Mouse (Mus musculus) kidney, embryonic 16.5 days (tissue): ENCODE measurements around the gene 2610528J11Rik. TPM values are rescaled to one million over a fixed set of nuclear protein-coding genes. Genes with fewer than 3 reads are reported as not detected.

ENCODE experiments used
- ATAC-seq: fragments of 200-750 bp; cut with Nextera tagmentation; 2 replicates; pipeline ENCODE4 v1.8.0; 2017; ENCODE audit warnings: moderate TSS enrichment; ENCODE audit not compliant: low FRiP score, low TSS enrichment
- H3K27ac ChIP-seq: fragments of 300-500 bp; sonication (generic); 2 replicates; pipeline ENCODE4 v1.5.1; 2014; ENCODE audit warnings: low read length
- H3K27me3 ChIP-seq: fragments of 300-500 bp; sonication (generic); 2 replicates; pipeline ENCODE4 v1.6.1; 2014; ENCODE audit warnings: low read length, control low read depth, mixed read lengths; ENCODE audit not compliant: insufficient read depth
- H3K36me3 ChIP-seq: fragments of 300-500 bp; sonication (generic); 2 replicates; pipeline ENCODE4 v1.6.1; 2014; ENCODE audit warnings: low read length, control low read depth, mixed read lengths; ENCODE audit not compliant: insufficient read depth
- H3K4me1 ChIP-seq: fragments of 300-500 bp; sonication (generic); 2 replicates; pipeline ENCODE4 v1.6.1; 2014; ENCODE audit warnings: low read length, control low read depth, mixed read lengths; ENCODE audit not compliant: insufficient read depth
- H3K4me2 ChIP-seq: fragments of 300-500 bp; sonication (generic); replicated peaks from 2 replicates; pipeline ENCODE4 v1.6.1; 2014; ENCODE audit warnings: low read depth, low read length
- H3K4me3 ChIP-seq: fragments of 300-500 bp; sonication (generic); 2 replicates; pipeline ENCODE4 v1.5.1; 2014; ENCODE audit warnings: mild to moderate bottlenecking, low read length
- H3K9ac ChIP-seq: fragments of 300-500 bp; sonication (generic); replicated peaks from 2 replicates; pipeline ENCODE4 v1.6.1; 2014; ENCODE audit warnings: low read length
- H3K9me3 ChIP-seq: fragments of 300-500 bp; sonication (generic); 2 replicates; pipeline ENCODE4 v1.6.1; 2016; ENCODE audit warnings: low read length, control low read depth
- WGBS: fragments of 180-500 bp; shearing (Covaris S2); extraction: QIAGEN DNeasy Blood & Tissue Kit; methylation state at CpG from one replicate; pipeline ENCODE4 v1.1.7; 2014; 5-methylcytosine and 5-hydroxymethylcytosine counted together
- polyA plus RNA-seq: library from polyadenylated mRNA; unstranded; fragments of >200 nt; fragmentation: Nextera tagmentation; extraction: Ambion mirVana; gene quantifications from 2 replicates; pipeline ENCODE4 v1.2.1, GENCODE M21; 2015

Gene 2610528J11Rik
- polyA plus RNA-seq, 1 experiment from 2014 or later, result 33.1 TPM

DNA sequence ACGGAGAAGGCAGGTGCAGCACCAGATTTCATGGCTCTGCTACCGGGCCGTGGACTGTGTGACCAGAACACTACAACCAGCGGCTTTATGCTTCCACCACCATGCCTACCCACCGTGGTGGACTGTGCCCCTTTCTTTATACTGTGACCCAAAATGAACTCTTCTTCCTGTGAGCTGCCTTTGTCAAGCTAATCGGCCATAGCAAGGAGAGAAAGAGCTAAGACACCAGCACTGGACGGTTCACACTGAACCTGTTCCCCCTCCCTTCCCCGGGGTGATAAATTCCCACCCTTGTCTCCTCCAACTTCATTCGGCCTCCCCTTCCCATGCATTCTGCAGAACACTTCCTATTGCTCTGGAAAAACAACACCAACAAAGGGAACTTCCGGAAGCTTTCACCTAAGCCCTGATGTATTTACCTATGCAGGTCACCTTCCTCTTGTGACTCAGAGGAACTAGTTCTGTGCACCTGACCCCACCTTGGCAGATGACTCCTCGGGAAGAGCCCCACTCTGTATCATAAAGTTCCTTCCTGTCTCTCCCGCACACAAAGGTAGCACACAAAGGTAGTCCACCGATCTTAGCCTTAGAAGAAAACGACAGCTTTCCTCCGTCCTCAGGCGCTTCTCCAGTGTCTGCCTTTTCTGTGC lies 9.2 kb upstream of the 2610528J11Rik start:
- Histone ChIP-seq H3K4me3 (no peak overlapping the region), H3K27me3 (no peaks in the 10 kb centered on the region), H3K36me3 (no peaks in the 10 kb centered on the region), H3K9me3 (no peaks in the 10 kb centered on the region), H3K4me2 (no peak overlapping the region), H3K4me1 (peaks cover 14% of the 10 kb centered on the region; the same call in 1 of the 2 replicates), H3K9ac (no peak overlapping the region), H3K27ac (no peak overlapping the region)
- 41% methylated on average over 16 of the region's 16 CpGs for WGBS
- no peak; the same call in 1 of the 2 replicates for ATAC-seq

DNA sequence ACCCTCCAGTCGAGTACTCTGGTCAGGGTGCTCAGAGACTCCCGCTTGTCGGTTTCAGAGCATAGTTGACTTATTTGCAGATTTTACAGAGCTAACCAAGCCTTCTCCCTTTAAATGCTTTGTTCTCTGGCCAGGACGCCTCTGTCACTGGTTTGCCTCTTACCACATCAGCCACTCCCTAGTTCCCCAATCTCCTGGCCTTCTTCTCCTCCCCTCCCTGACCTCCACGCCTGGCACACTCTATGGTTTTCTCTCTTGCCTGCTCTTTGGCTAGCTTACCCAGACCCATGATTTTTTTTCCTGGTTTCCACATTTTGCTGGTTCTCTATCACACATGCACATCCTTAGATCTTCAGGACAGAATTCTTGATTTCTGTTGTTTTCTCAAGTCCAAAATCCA lies 8.6 kb upstream of the 2610528J11Rik start:
- Histone ChIP-seq H3K9me3 (no peaks in the 10 kb centered on the region), H3K4me2 (no peak overlapping the region), H3K4me1 (peaks cover 14% of the 10 kb centered on the region; the same call in 1 of the 2 replicates), H3K27ac (no peak overlapping the region), H3K9ac (no peak overlapping the region), H3K27me3 (no peaks in the 10 kb centered on the region), H3K4me3 (no peak overlapping the region), H3K36me3 (no peaks in the 10 kb centered on the region)
- 68% methylated on average over 5 of the region's 5 CpGs for WGBS
- ATAC-seq, result no peak

DNA sequence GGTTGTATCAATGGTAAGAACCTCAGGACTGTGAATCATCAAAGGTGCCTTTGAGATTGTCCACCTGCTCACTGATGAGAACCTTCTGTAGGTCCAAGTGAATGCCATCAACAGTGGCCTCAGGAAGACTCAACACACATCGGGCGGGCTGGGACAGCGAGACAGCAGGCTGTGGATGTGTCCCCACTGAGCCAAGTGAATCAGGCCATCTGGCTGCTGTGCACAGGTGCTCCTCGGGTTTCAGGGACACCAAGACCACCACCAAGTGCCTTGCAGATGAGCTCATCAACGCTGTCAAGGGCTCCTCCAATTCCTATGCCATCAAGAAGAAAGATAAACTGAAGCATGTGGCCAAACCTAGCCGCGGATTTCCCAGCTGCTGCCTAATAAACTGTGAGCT lies 4.6 kb upstream of the 2610528J11Rik start:
- 82% methylated on average over 7 of the region's 7 CpGs for WGBS
- Histone ChIP-seq H3K27ac (no peak overlapping the region), H3K27me3 (no peaks in the 10 kb centered on the region), H3K4me3 (no peak overlapping the region), H3K9ac (no peak overlapping the region), H3K4me1 (peaks cover 15% of the 10 kb centered on the region; the same call in 1 of the 2 replicates), H3K4me2 (no peak overlapping the region), H3K9me3 (no peaks in the 10 kb centered on the region), H3K36me3 (no peaks in the 10 kb centered on the region)
- no peak for ATAC-seq

DNA sequence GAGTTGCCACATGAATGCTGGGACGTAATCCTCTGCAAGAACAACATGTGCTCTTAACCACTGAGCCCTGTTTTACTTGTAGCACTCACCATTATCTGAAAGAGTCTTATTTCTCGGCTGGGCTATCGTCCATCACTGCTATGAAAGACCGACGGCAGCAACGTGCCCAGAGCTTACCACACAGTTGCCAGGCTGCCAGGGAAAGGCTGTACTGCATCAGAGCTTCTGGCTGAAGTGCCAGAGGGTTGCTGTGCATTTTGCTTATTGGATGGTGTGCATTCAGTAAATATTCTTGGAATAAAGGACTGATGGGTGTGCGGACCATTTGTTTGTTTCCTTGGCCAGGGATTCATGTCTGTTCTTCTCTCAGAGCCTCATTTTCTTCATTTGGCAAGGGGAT lies 2.8 kb upstream of the 2610528J11Rik start:
- Histone ChIP-seq H3K27me3 (no peaks in the 10 kb centered on the region), H3K4me3 (no peak overlapping the region), H3K4me1 (peaks cover 10% of the 10 kb centered on the region; the same call in 1 of the 2 replicates), H3K4me2 (no peak overlapping the region), H3K9me3 (no peaks in the 10 kb centered on the region), H3K27ac (no peak overlapping the region), H3K36me3 (no peaks in the 10 kb centered on the region), H3K9ac (no peak overlapping the region)
- ATAC-seq, result no peak
- 71% methylated on average over 7 of the region's 7 CpGs for WGBS

DNA sequence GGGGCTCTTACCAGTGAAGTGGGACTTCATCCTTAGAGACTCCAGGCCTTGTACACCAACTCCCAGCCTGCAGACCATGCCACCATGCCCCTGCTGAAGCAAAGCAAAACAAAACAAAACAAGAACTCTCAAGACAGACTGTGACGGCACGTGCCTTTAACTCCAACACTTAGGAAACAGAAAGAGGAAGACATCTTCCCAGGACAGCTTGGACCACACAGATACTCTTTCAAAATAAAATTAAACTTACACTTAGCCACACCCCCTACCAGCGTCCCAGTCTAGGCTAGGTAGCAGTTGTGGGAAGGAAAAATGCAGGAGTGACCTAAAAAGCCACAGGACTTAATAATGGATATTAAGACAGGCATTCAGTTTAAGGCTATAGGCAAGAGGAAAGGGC lies 1.0 kb upstream of the 2610528J11Rik start:
- Histone ChIP-seq H3K4me2 (no peak overlapping the region), H3K27ac (no peak overlapping the region), H3K9ac (no peak overlapping the region), H3K9me3 (no peaks in the 10 kb centered on the region), H3K27me3 (no peaks in the 10 kb centered on the region), H3K4me3 (no peak overlapping the region), H3K36me3 (no peaks in the 10 kb centered on the region), H3K4me1 (peaks cover 10% of the 10 kb centered on the region; the same call in 1 of the 2 replicates)
- 77% methylated on average over 3 of the region's 3 CpGs for WGBS
- no peak for ATAC-seq

DNA sequence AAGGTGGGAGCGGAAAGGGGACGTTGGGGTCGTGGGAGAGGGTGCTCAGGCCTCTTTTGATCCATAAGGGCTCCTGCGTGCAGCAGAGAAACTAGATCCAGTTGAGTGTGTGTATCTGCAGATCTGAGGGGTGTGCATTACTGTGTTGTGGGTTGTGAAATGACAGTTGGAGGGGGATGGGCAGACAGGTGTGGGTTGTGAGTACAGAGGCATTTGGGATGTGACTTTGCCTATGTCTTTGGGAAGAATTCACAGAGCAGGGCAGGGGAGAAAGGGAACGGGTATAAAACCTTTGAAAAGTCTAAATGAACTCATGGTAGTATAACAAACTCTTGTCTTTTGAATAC lies 509 bp downstream of the 2610528J11Rik start:
- WGBS, result 38% methylated on average over 5 of the region's 5 CpGs
- Histone ChIP-seq H3K4me3 (peak overlapping the region; percentile 37), H3K4me2 (peak overlapping the region; percentile 45), H3K27me3 (no peaks in the 10 kb centered on the region), H3K9ac (peak overlapping the region; percentile 48), H3K36me3 (no peaks in the 10 kb centered on the region), H3K27ac (peak overlapping the region; percentile 83), H3K4me1 (peaks cover 14% of the 10 kb centered on the region), H3K9me3 (no peaks in the 10 kb centered on the region)
- 0 out of 2 replicates have a peak, but pooled peaks have one; percentile 8 for ATAC-seq

DNA sequence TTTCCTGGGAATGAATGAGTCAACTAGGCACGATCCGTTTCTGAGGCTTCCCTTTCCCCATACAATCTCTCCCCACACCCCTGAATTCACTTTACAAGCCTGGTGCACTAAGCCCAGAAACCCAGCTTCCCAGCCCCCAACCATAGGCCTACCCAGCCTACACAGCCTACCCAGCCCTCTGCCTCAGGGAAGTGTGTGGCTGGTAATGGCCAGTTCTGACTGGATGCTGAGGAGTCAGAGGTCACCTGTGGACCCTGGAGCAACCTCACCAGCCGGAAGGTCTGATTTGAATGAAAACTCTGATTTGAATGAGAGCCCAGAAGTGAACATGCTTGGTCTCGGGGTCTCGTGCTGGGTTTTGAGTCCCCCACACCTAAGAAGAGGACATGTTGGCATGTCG lies 921 bp downstream of the 2610528J11Rik start:
- ATAC-seq, result peak; percentile 68; the same call in 1 of the 2 replicates
- 83% methylated on average over 6 of the region's 6 CpGs for WGBS
- Histone ChIP-seq H3K9ac (no peak overlapping the region), H3K4me3 (peak overlapping the region; percentile 37), H3K27me3 (no peaks in the 10 kb centered on the region), H3K27ac (peak overlapping the region; percentile 83), H3K4me2 (peak overlapping the region; percentile 45), H3K9me3 (no peaks in the 10 kb centered on the region), H3K4me1 (peaks cover 18% of the 10 kb centered on the region), H3K36me3 (no peaks in the 10 kb centered on the region)

DNA sequence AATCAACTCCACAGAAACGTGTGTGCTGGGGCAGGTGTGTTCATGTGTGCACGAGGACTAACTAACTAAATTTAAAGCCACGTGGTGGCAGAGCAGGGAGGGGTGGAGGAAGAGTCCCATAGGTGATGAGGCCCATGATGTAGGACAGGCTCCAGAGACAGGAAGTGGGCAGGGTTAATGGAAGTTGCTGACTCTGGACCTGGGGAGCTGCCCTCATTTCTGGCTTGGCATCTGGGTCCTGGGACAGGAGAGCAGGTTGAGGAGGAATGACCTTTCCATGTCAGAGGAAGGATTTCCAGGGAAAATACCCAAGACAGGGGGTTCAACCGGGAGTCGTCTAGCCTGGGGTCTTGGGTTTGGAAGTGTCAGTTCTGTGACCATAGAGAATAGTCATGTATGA lies 5.9 kb downstream of the 2610528J11Rik start:
- no peaks in the 10 kb centered on the region for H3K36me3 ChIP-seq
- peak overlapping the region; percentile 19 for H3K27ac ChIP-seq
- H3K9ac ChIP-seq, result no peak overlapping the region
- WGBS, result 53% methylated on average over 5 of the region's 5 CpGs
- H3K9me3 ChIP-seq, result no peaks in the 10 kb centered on the region
- peaks cover 19% of the 10 kb centered on the region for H3K4me1 ChIP-seq
- H3K27me3 ChIP-seq, result no peaks in the 10 kb centered on the region
- no peak overlapping the region for H3K4me2 ChIP-seq
- ATAC-seq, result peak; percentile 23; the same call in 1 of the 2 replicates
- no peak overlapping the region for H3K4me3 ChIP-seq

DNA sequence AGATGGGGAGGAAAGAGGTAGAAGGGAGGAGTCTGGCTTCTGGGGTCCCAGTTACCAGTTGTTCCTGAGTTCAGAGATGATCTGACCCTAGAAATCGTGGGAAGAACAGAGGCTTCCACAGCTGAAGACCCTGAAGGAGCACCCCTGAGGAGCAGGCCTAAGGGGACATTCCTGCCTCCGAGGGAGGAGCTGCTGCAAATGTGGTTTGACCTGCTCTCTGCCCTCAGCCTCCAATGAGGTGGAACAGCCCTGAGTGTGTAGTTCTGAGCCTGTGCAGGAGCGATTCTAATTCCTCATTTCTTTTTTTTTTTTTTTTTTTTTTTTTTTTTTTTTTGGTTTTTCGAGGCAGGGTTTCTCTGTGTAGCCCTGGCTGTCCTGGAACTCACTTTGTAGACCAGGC lies 6.4 kb downstream of the 2610528J11Rik start:
- Histone ChIP-seq H3K9me3 (no peaks in the 10 kb centered on the region), H3K9ac (no peak overlapping the region), H3K4me2 (no peak overlapping the region), H3K4me1 (peaks cover 19% of the 10 kb centered on the region), H3K27ac (peak overlapping the region; percentile 57), H3K36me3 (no peaks in the 10 kb centered on the region), H3K27me3 (no peaks in the 10 kb centered on the region), H3K4me3 (no peak overlapping the region)
- peak; percentile 87 for ATAC-seq
- WGBS, result 18% methylated on average over 3 of the region's 4 CpGs

DNA sequence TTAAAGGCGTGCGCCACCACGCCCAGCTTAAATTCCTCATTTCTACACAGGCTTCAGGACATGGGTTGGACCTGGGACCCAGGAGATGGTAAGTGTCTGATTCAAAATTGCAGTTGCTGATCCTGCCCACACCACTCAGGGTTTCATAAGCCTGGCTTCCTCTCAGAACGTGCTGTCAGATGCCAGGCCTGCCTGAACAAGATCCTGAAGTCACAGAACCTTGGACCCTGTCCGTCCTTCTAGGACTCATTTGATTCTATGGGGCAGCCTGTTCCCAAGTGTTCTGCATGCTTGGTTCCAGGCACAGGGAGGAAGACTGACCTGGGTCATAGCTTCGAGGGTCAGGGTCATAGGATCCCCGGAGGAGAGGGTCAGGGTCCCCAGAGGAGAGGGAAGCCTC lies 6.8 kb downstream of the 2610528J11Rik start:
- Histone ChIP-seq H3K4me3 (no peak overlapping the region), H3K9me3 (no peaks in the 10 kb centered on the region), H3K4me1 (peaks cover 19% of the 10 kb centered on the region), H3K36me3 (no peaks in the 10 kb centered on the region), H3K4me2 (no peak overlapping the region), H3K27ac (peak overlapping the region; percentile 57), H3K9ac (no peak overlapping the region), H3K27me3 (no peaks in the 10 kb centered on the region)
- WGBS, result 67% methylated on average over 7 of the region's 7 CpGs
- ATAC-seq, result peak; percentile 40; the same call in 1 of the 2 replicates
